Mouse (Mus musculus): ENCODE measurements around the gene Grin2d.

GRCm38 (mm10) chr7:45791756-45792490, 86.3 kb downstream of the Grin2d start:
- no peak for TF ChIP-seq POLR2A (IDR thresholded peaks at IDR 0.05; ENCODE audit: low read depth, low read length)
- TF ChIP-seq CTCF (IDR thresholded peaks at IDR 0.05; ENCODE audit: borderline replicate concordance, insufficient read depth, low read length), result no peak
